12 mouse cellular contexts compared by ENCODE assay signal in genomic region chr9:21729264-21729663, GRCm38 (mm10). TPM values are rescaled to one million over a fixed set of nuclear protein-coding genes. Genes with fewer than 3 reads are reported as not detected.
DNase-seq lines count a peak whose midpoint lies in the region; ATAC-seq and TF ChIP-seq lines count a peak whose summit lies in the region.
"Had no signal": no experiment of that assay in that cellular context is flagged by ENCODE, and none has a peak within 500 bp of the region (broad histone marks: within the 10 kb centered on the region; RNA-seq: fewer than 3 reads in every experiment).

No protein-coding gene starts in this region.

- TF ChIP-seq POLR2A in embryonic fibroblast, embryonic 13.5 days (IDR thresholded peaks at IDR 0.05; ENCODE audit: low read depth, low read length) = no peak

- no peak overlapping the region for H3K9ac ChIP-seq in intestine, postnatal 0 days (ENCODE audit: low read depth, low read length)
- H3K9ac ChIP-seq in intestine, embryonic 16.5 days (ENCODE audit: low read depth, low read length) = no peak overlapping the region
- H3K9ac ChIP-seq: forebrain, embryonic 12.5 days; lung, embryonic 14.5 days had no signal

- H3K27ac ChIP-seq in intestine, postnatal 0 days (ENCODE audit: low read depth, low read length) = peak overlapping the region; percentile 58
- H3K27ac ChIP-seq in intestine, embryonic 16.5 days (ENCODE audit: low read length) = no peak overlapping the region
- peak overlapping the region; percentile 37 for H3K27ac ChIP-seq in embryonic fibroblast, embryonic 13.5 days (ENCODE audit: insufficient read depth, low read length)
- H3K27ac ChIP-seq: forebrain, embryonic 12.5 days; left cerebral cortex, adult 2 months had no signal

- H3K27me3 ChIP-seq in intestine, postnatal 0 days (replicated peaks; ENCODE audit: control insufficient read depth, insufficient read depth, low read length) = no peaks in the 10 kb centered on the region
- H3K27me3 ChIP-seq in intestine, embryonic 16.5 days (replicated peaks; ENCODE audit: control insufficient read depth, insufficient read depth, low read length) = no peaks in the 10 kb centered on the region
- H3K27me3 ChIP-seq in G1E (ENCODE audit: insufficient read depth, low read length) = no peaks in the 10 kb centered on the region
- H3K27me3 ChIP-seq: forebrain, embryonic 12.5 days had no signal

- peak; percentile 46 for ATAC-seq in intestine, postnatal 0 days
- ATAC-seq in intestine, embryonic 16.5 days = no peak
- ATAC-seq in G1E (ENCODE audit: extremely low read depth, insufficient number of reproducible peaks, low FRiP score, poor library complexity, severe bottlenecking) = peak; percentile 28

- H3K4me3 ChIP-seq in intestine, postnatal 0 days (ENCODE audit: low read depth, low read length) = no peak overlapping the region
- H3K4me3 ChIP-seq in intestine, embryonic 16.5 days (ENCODE audit: low read length) = no peak overlapping the region
- H3K4me3 ChIP-seq in G1E (ENCODE audit: low read depth, low read length) = peak overlapping the region; percentile 58; the same call in 1 of the 2 replicates
- no peak overlapping the region for H3K4me3 ChIP-seq in embryonic fibroblast, embryonic 13.5 days (ENCODE audit: insufficient read depth, low read length)
- H3K4me3 ChIP-seq: forebrain, embryonic 12.5 days; left cerebral cortex, adult 2 months had no signal

- peak; percentile 95 for DNase-seq in 3T3-L1 (ENCODE audit: low read depth, low spot score)
- DNase-seq in G1E (ENCODE audit: low spot score) = no peak
- no peak for DNase-seq in layer of hippocampus, adult 8-10 months (ENCODE audit: low spot score in 2 of 2)
- DNase-seq in thymus, postnatal 36 days = no peak
- DNase-seq in spleen, adult 12 weeks (ENCODE audit: low spot score) = no peak
- DNase-seq: gastrocnemius, postnatal 25 days; lung, embryonic 14.5 days had no signal

- no peak for TF ChIP-seq CTCF in intestine, postnatal 0 days (IDR thresholded peaks at IDR 0.05; ENCODE audit: low read depth)
- no peak for TF ChIP-seq CTCF in G1E (IDR thresholded peaks at IDR 0.05; ENCODE audit: low read depth, low read length)
- TF ChIP-seq CTCF in embryonic fibroblast, embryonic 13.5 days (IDR thresholded peaks at IDR 0.05; ENCODE audit: borderline replicate concordance, insufficient read depth, low read length) = no peak

- 0 out of 2 replicates have a peak overlapping the region, but pooled peaks have one; percentile 13 for H3K4me2 ChIP-seq in intestine, postnatal 0 days (replicated peaks; ENCODE audit: low read depth)
- no peak overlapping the region for H3K4me2 ChIP-seq in intestine, embryonic 16.5 days (ENCODE audit: low read depth, low read length)
- H3K4me2 ChIP-seq: forebrain, embryonic 12.5 days; lung, embryonic 14.5 days had no signal

- no peaks in the 10 kb centered on the region for H3K9me3 ChIP-seq in intestine, postnatal 0 days (ENCODE audit: control insufficient read depth)
- no peaks in the 10 kb centered on the region for H3K9me3 ChIP-seq in intestine, embryonic 16.5 days (ENCODE audit: control insufficient read depth, low read length)
- no peaks in the 10 kb centered on the region; the same call in 1 of the 2 replicates for H3K9me3 ChIP-seq in G1E (replicated peaks)
- H3K9me3 ChIP-seq: forebrain, embryonic 12.5 days had no signal

- peaks cover 9% of the 10 kb centered on the region for H3K4me1 ChIP-seq in intestine, postnatal 0 days (replicated peaks; ENCODE audit: control insufficient read depth, insufficient read depth, low read length)
- peaks cover 28% of the 10 kb centered on the region; the same call in 1 of the 2 replicates for H3K4me1 ChIP-seq in intestine, embryonic 16.5 days (ENCODE audit: control insufficient read depth, insufficient read depth, low read length)
- peaks cover 59% of the 10 kb centered on the region for H3K4me1 ChIP-seq in G1E (ENCODE audit: insufficient read depth, low read depth, low read length)
- peaks cover 10% of the 10 kb centered on the region; the same call in 1 of the 2 replicates for H3K4me1 ChIP-seq in embryonic fibroblast, embryonic 13.5 days (ENCODE audit: control insufficient read depth, insufficient read depth, low read length)

- peaks cover 27% of the 10 kb centered on the region for H3K36me3 ChIP-seq in intestine, postnatal 0 days (ENCODE audit: control insufficient read depth, insufficient read depth)
- H3K36me3 ChIP-seq in intestine, embryonic 16.5 days (ENCODE audit: control insufficient read depth, insufficient read depth, low read length) = peaks cover 22% of the 10 kb centered on the region
- H3K36me3 ChIP-seq in G1E (replicated peaks) = peaks cover 95% of the 10 kb centered on the region

- 31% methylated on average over 7 of the region's 7 CpGs for WGBS in intestine, postnatal 0 days
- 63% methylated on average over 7 of the region's 7 CpGs for WGBS in intestine, embryonic 16.5 days

RNA-seq across cellular contexts. Expression of gene Ldlr, which starts 6.0 kb away (rescaled TPM):
- polyA plus RNA-seq in intestine, postnatal 0 days (2015; fragmentation: Nextera tagmentation; extraction: Ambion mirVana) = 22.8 and 26.6 TPM in 2 replicates
- 86.7 and 88.2 TPM in 2 replicates for polyA plus RNA-seq in intestine, embryonic 16.5 days (2015; fragmentation: Nextera tagmentation; extraction: Ambion mirVana)
- 17.4 and 21.9 TPM in 2 replicates for total RNA-seq in G1E (2014; fragmentation: Nextera tagmentation)
- 52.1 and 55.9 TPM in 2 replicates for total RNA-seq in G1E (2017)
- polyA plus RNA-seq in G1E (2012) = 27.8 and 37.5 TPM in 2 replicates
- 54.6 and 74.3 TPM in 2 replicates for polyA plus RNA-seq in embryonic fibroblast, embryonic 13.5 days (2011; ENCODE audit: insufficient read length, low read depth, missing spikeins)
- 10 to 100 TPM; 16.7 to 38.7 (median 26.4) TPM for total RNA-seq in layer of hippocampus, adult 8-10 months (2022)

RNA-seq across cellular contexts. Expression of gene Spc24, which starts 30.8 kb away (rescaled TPM):
- polyA plus RNA-seq in intestine, postnatal 0 days (2015; fragmentation: Nextera tagmentation; extraction: Ambion mirVana) = 23.5 and 32.4 TPM in 2 replicates
- polyA plus RNA-seq in intestine, embryonic 16.5 days (2015; fragmentation: Nextera tagmentation; extraction: Ambion mirVana) = 85.5 and 106 TPM in 2 replicates
- 49.8 and 61.5 TPM in 2 replicates for total RNA-seq in G1E (2014; fragmentation: Nextera tagmentation)
- 91.2 and 126 TPM in 2 replicates for total RNA-seq in G1E (2017)
- 116 and 128 TPM in 2 replicates for polyA plus RNA-seq in G1E (2012)
- 14.2 and 21.2 TPM in 2 replicates for polyA plus RNA-seq in embryonic fibroblast, embryonic 13.5 days (2011; ENCODE audit: insufficient read length, low read depth, missing spikeins)
- total RNA-seq in layer of hippocampus, adult 8-10 months (2022) = 1 to 10 TPM in 2 of 4 experiments, under 1 TPM in 2; 0.45 to 4.3 (median 2.1) TPM
